Mouse (Mus musculus): ENCODE measurements around the gene Wars. TPM values are rescaled to one million over a fixed set of nuclear protein-coding genes. Genes with fewer than 3 reads are reported as not detected.

Wars gene
- polyA plus RNA-seq, 1 experiment, result 65.8 TPM

GRCm38 (mm10) chr12:108814470-108814869 lies 79.5 kb downstream of the Wars start:
- peaks cover 76% of the 10 kb centered on the region for H3K36me3 ChIP-seq (ENCODE audit: control insufficient read depth, insufficient read depth)
- no peak overlapping the region for H3K4me3 ChIP-seq (ENCODE audit: insufficient read depth, poor library complexity, severe bottlenecking)
- peaks cover 82% of the 10 kb centered on the region for H3K79me3 ChIP-seq (ENCODE audit: low read depth)
- no peaks in the 10 kb centered on the region for H3K27me3 ChIP-seq (ENCODE audit: control insufficient read depth, insufficient read depth, insufficient read length)
- no peak overlapping the region for H3ac ChIP-seq (ENCODE audit: control insufficient read depth, insufficient read length, low read depth)
- TF ChIP-seq MYOD1 (IDR thresholded peaks at IDR 0.05; ENCODE audit: control insufficient read depth, insufficient read length, low read depth) (no peak), CEBPB (IDR thresholded peaks at IDR 0.05; ENCODE audit: low read depth) (no peak), CTCF (IDR thresholded peaks at IDR 0.05; ENCODE audit: control insufficient read depth, insufficient read depth, insufficient read length) (no peak), USF1 (IDR thresholded peaks at IDR 0.05; ENCODE audit: low read depth) (no peak), MYOG (IDR thresholded peaks at IDR 0.05; ENCODE audit: control insufficient read depth, extremely low read depth, insufficient read length) (no peak), FOSL1 (IDR thresholded peaks at IDR 0.05; ENCODE audit: insufficient read depth, low read length, poor library complexity, severe bottlenecking) (no peak), MAX (IDR thresholded peaks at IDR 0.05) (no peak)
- H3K79me2 ChIP-seq (ENCODE audit: control insufficient read depth, insufficient read depth), result peaks cover 100% of the 10 kb centered on the region

- Histone ChIP-seq H3K4me3 (ENCODE audit: insufficient read depth, poor library complexity, severe bottlenecking) (no peak overlapping the region), H3K36me3 (ENCODE audit: control insufficient read depth, insufficient read depth) (peaks cover 73% of the 10 kb centered on the region), H3K27me3 (ENCODE audit: control insufficient read depth, insufficient read depth, insufficient read length) (no peaks in the 10 kb centered on the region), H3K79me3 (ENCODE audit: low read depth) (peaks cover 93% of the 10 kb centered on the region), H3ac (ENCODE audit: control insufficient read depth, insufficient read length, low read depth) (no peak overlapping the region), H3K79me2 (ENCODE audit: control insufficient read depth, insufficient read depth) (peaks cover 100% of the 10 kb centered on the region)
- TF ChIP-seq MYOD1 (IDR thresholded peaks at IDR 0.05; ENCODE audit: control insufficient read depth, insufficient read length, low read depth) (no peak), USF1 (IDR thresholded peaks at IDR 0.05; ENCODE audit: low read depth) (no peak), MYOG (IDR thresholded peaks at IDR 0.05; ENCODE audit: control insufficient read depth, extremely low read depth, insufficient read length) (no peak), CEBPB (IDR thresholded peaks at IDR 0.05; ENCODE audit: low read depth) (no peak), CTCF (IDR thresholded peaks at IDR 0.05; ENCODE audit: control insufficient read depth, insufficient read depth, insufficient read length) (no peak), FOSL1 (IDR thresholded peaks at IDR 0.05; ENCODE audit: insufficient read depth, low read length, poor library complexity, severe bottlenecking) (no peak), MAX (IDR thresholded peaks at IDR 0.05) (no peak)
Observed at GRCm38 (mm10) chr12:108812463-108812862, 81.5 kb downstream of the Wars start.

GRCm38 (mm10) chr12:108811133-108811532 lies 82.8 kb downstream of the Wars start:
- no peak for TF ChIP-seq MYOD1 (IDR thresholded peaks at IDR 0.05; ENCODE audit: control insufficient read depth, insufficient read length, low read depth)
- peak; percentile 5 for TF ChIP-seq CTCF (IDR thresholded peaks at IDR 0.05; ENCODE audit: control insufficient read depth, insufficient read depth, insufficient read length)
- no peak for TF ChIP-seq CEBPB (IDR thresholded peaks at IDR 0.05; ENCODE audit: low read depth)
- TF ChIP-seq MYOG (IDR thresholded peaks at IDR 0.05; ENCODE audit: control insufficient read depth, extremely low read depth, insufficient read length), result no peak
- no peak for TF ChIP-seq MAX (IDR thresholded peaks at IDR 0.05)
- no peak for TF ChIP-seq USF1 (IDR thresholded peaks at IDR 0.05; ENCODE audit: low read depth)
- Histone ChIP-seq H3K36me3 (ENCODE audit: control insufficient read depth, insufficient read depth) (peaks cover 79% of the 10 kb centered on the region), H3K79me3 (ENCODE audit: low read depth) (peaks cover 93% of the 10 kb centered on the region), H3ac (ENCODE audit: control insufficient read depth, insufficient read length, low read depth) (no peak overlapping the region), H3K27me3 (ENCODE audit: control insufficient read depth, insufficient read depth, insufficient read length) (no peaks in the 10 kb centered on the region), H3K79me2 (ENCODE audit: control insufficient read depth, insufficient read depth) (peaks cover 100% of the 10 kb centered on the region), H3K4me3 (ENCODE audit: insufficient read depth, poor library complexity, severe bottlenecking) (no peak overlapping the region)

GRCm38 (mm10) chr12:108810309-108810708 lies 83.7 kb downstream of the Wars start:
- peaks cover 94% of the 10 kb centered on the region for H3K79me3 ChIP-seq (ENCODE audit: low read depth)
- no peak overlapping the region for H3K4me3 ChIP-seq (ENCODE audit: insufficient read depth, poor library complexity, severe bottlenecking)
- no peak overlapping the region for H3ac ChIP-seq (ENCODE audit: control insufficient read depth, insufficient read length, low read depth)
- TF ChIP-seq USF1 (IDR thresholded peaks at IDR 0.05; ENCODE audit: low read depth), result no peak
- H3K79me2 ChIP-seq (ENCODE audit: control insufficient read depth, insufficient read depth), result peaks cover 100% of the 10 kb centered on the region
- peaks cover 71% of the 10 kb centered on the region for H3K36me3 ChIP-seq (ENCODE audit: control insufficient read depth, insufficient read depth)
- H3K27me3 ChIP-seq (ENCODE audit: control insufficient read depth, insufficient read depth, insufficient read length), result no peaks in the 10 kb centered on the region

Small RNAs within 50 kb of the gene (microRNA-seq; reads per million reads assigned to microRNA genes)
- gene Mir345 (ENCODE audit: borderline microRNAs expressed), result 219 reads per million, percentile 79 among the genes with 10 or more reads in this experiment

Other genes starting within 250 kb of the Wars start
- 0.22 TPM for gene Degs2, start 191.9 kb downstream of the Wars start, polyA plus RNA-seq (2012; fragmentation: generic; extraction: Trizol)
- gene Yy1, start 101.2 kb downstream of the Wars start, polyA plus RNA-seq (2012; fragmentation: generic; extraction: Trizol), result 13.9 TPM
- gene Slc25a29, start 58.3 kb downstream of the Wars start, polyA plus RNA-seq (2012; fragmentation: generic; extraction: Trizol), result 5.5 TPM
- 2.4 TPM for gene Slc25a47, start 58.1 kb downstream of the Wars start, polyA plus RNA-seq (2012; fragmentation: generic; extraction: Trizol)
- gene Wdr25, start 543 bp downstream of the Wars start, polyA plus RNA-seq (2012; fragmentation: generic; extraction: Trizol), result 9.4 TPM
- gene Begain, start 174.0 kb upstream of the Wars start, polyA plus RNA-seq (2012; fragmentation: generic; extraction: Trizol), result 0.11 TPM